Mouse (Mus musculus) intestine, embryonic 16.5 days (tissue): Measurements from ENCODE around the gene Slc11a2. TPM values are rescaled to one million over a fixed set of nuclear protein-coding genes. Genes with fewer than 3 reads are reported as not detected.
"Not testable (repeated sequence)": the region's sequence is repeated elsewhere in the genome, so short reads cannot be mapped to it uniquely, and the experiment has no call there.

Source experiments
- ATAC-seq: fragments of 200-750 bp; cut with Nextera tagmentation; 2 replicates; pipeline ENCODE4 v1.8.0; 2017; ENCODE audit warnings: moderate TSS enrichment, moderate library complexity
- H3K27ac ChIP-seq: fragments of 300-500 bp; sonication (generic); 2 replicates; pipeline ENCODE4 v1.5.1; 2014; ENCODE audit warnings: mild to moderate bottlenecking, low read length
- H3K27me3 ChIP-seq: fragments of 300-500 bp; sonication (generic); replicated peaks from 2 replicates; pipeline ENCODE4 v1.6.1; 2014; ENCODE audit warnings: low read length, control low read depth, mixed read lengths; ENCODE audit not compliant: control insufficient read depth, insufficient read depth
- H3K36me3 ChIP-seq: fragments of 300-500 bp; sonication (generic); 2 replicates; pipeline ENCODE4 v1.6.1; 2014; ENCODE audit warnings: low read length, control low read depth; ENCODE audit not compliant: control insufficient read depth, insufficient read depth
- H3K4me1 ChIP-seq: fragments of 300-500 bp; sonication (generic); 2 replicates; pipeline ENCODE4 v1.6.1; 2014; ENCODE audit warnings: low read length, control low read depth, mixed read lengths; ENCODE audit not compliant: control insufficient read depth, insufficient read depth
- H3K4me2 ChIP-seq: fragments of 300-500 bp; sonication (generic); 2 replicates; pipeline ENCODE4 v1.6.1; 2014; ENCODE audit warnings: low read depth, low read length, control low read depth
- H3K4me3 ChIP-seq: fragments of 300-500 bp; sonication (generic); 2 replicates; pipeline ENCODE4 v1.5.1; 2014; ENCODE audit warnings: mild to moderate bottlenecking, low read length
- H3K9ac ChIP-seq: fragments of 300-500 bp; sonication (generic); 2 replicates; pipeline ENCODE4 v1.6.1; 2014; ENCODE audit warnings: low read depth, low read length
- H3K9me3 ChIP-seq: fragments of 300-500 bp; sonication (generic); 2 replicates; pipeline ENCODE4 v1.6.1; 2016; ENCODE audit warnings: low read length, control low read depth; ENCODE audit not compliant: control insufficient read depth
- WGBS: fragments of 180-500 bp; shearing (Covaris S2); extraction: QIAGEN DNeasy Blood & Tissue Kit; methylation state at CpG from one replicate; pipeline ENCODE4 v1.1.7; 2014; 5-methylcytosine and 5-hydroxymethylcytosine counted together
- polyA plus RNA-seq: library from polyadenylated mRNA; unstranded; fragments of >200 nt; fragmentation: Nextera tagmentation; extraction: Ambion mirVana; gene quantifications from 2 replicates; pipeline ENCODE4 v1.2.1, GENCODE M21; 2015

The Slc11a2 gene
- polyA plus RNA-seq, 1 experiment from 2014 or later: 40.7 TPM

- no peak for ATAC-seq
- Histone ChIP-seq H3K27ac (no peak overlapping the region), H3K36me3 (no peaks in the 10 kb centered on the region), H3K4me2 (no peak overlapping the region), H3K9me3 (no peaks in the 10 kb centered on the region), H3K9ac (no peak overlapping the region), H3K27me3 (no peaks in the 10 kb centered on the region), H3K4me3 (no peak overlapping the region), H3K4me1 (no peaks in the 10 kb centered on the region)
- 93% methylated on average over 9 of the region's 9 CpGs for WGBS
These were observed 39.2 kb downstream of the Slc11a2 start for GRCm38 (mm10) chr15:100385705-100386104.

GRCm38 (mm10) chr15:100380104-100380503 lies 44.8 kb downstream of the Slc11a2 start:
- Histone ChIP-seq H3K27me3 (no peaks in the 10 kb centered on the region), H3K27ac (no peak overlapping the region), H3K4me1 (no peaks in the 10 kb centered on the region), H3K9me3 (no peaks in the 10 kb centered on the region), H3K4me2 (no peak overlapping the region), H3K4me3 (no peak overlapping the region), H3K36me3 (no peaks in the 10 kb centered on the region), H3K9ac (no peak overlapping the region)
- no peak for ATAC-seq
- 60% methylated on average over 2 of the region's 2 CpGs for WGBS

- no peak for ATAC-seq
- no peaks in the 10 kb centered on the region for H3K4me1 ChIP-seq
- no peak overlapping the region for H3K27ac ChIP-seq
- H3K9ac ChIP-seq: no peak overlapping the region
- WGBS: 82% methylated on average over 8 of the region's 8 CpGs
- no peaks in the 10 kb centered on the region for H3K27me3 ChIP-seq
- no peaks in the 10 kb centered on the region for H3K9me3 ChIP-seq
- no peak overlapping the region for H3K4me2 ChIP-seq
- H3K36me3 ChIP-seq: no peaks in the 10 kb centered on the region
- no peak overlapping the region for H3K4me3 ChIP-seq
These were observed 45.2 kb downstream of the Slc11a2 start for GRCm38 (mm10) chr15:100379658-100380057.

GRCm38 (mm10) chr15:100377847-100378505 lies 46.9 kb downstream of the Slc11a2 start:
- H3K4me2 ChIP-seq, H3K36me3 ChIP-seq, H3K9ac ChIP-seq, H3K27me3 ChIP-seq, H3K4me3 ChIP-seq, H3K27ac ChIP-seq, H3K9me3 ChIP-seq, H3K4me1 ChIP-seq: not testable (repeated sequence)
- peak; percentile 41 for ATAC-seq
- 27% methylated on average over 3 of the region's 9 CpGs for WGBS

- Histone ChIP-seq H3K4me2 (no peak overlapping the region), H3K4me3 (no peak overlapping the region), H3K4me1 (no peaks in the 10 kb centered on the region), H3K27ac (no peak overlapping the region), H3K9ac (no peak overlapping the region), H3K36me3 (no peaks in the 10 kb centered on the region), H3K27me3 (no peaks in the 10 kb centered on the region), H3K9me3 (no peaks in the 10 kb centered on the region)
- no peak for ATAC-seq
- WGBS: 42% methylated on average over 5 of the region's 5 CpGs
These were observed 49.8 kb downstream of the Slc11a2 start for GRCm38 (mm10) chr15:100375066-100375465.

- Histone ChIP-seq H3K27me3 (no peaks in the 10 kb centered on the region), H3K4me3 (no peak overlapping the region), H3K9me3 (no peaks in the 10 kb centered on the region), H3K4me1 (no peaks in the 10 kb centered on the region), H3K36me3 (no peaks in the 10 kb centered on the region), H3K27ac (no peak overlapping the region), H3K4me2 (no peak overlapping the region), H3K9ac (no peak overlapping the region)
- 65% methylated on average over 7 of the region's 7 CpGs for WGBS
- no peak for ATAC-seq
These were observed 57.8 kb downstream of the Slc11a2 start for GRCm38 (mm10) chr15:100367119-100367518.

- H3K4me2 ChIP-seq, H3K9me3 ChIP-seq, ATAC-seq, H3K27me3 ChIP-seq, H3K9ac ChIP-seq, H3K4me3 ChIP-seq, H3K27ac ChIP-seq, H3K36me3 ChIP-seq, H3K4me1 ChIP-seq: not testable (repeated sequence)
- 60% methylated on average over 9 of the region's 9 CpGs for WGBS
These were observed 58.9 kb downstream of the Slc11a2 start for GRCm38 (mm10) chr15:100365967-100366366.

GRCm38 (mm10) chr15:100364242-100364641 lies 60.6 kb downstream of the Slc11a2 start, which contains the start of gene Higd1c:
TSS of gene Higd1c (plus strand) at chr15:100364542.
- 65% methylated on average over 7 of the region's 7 CpGs for WGBS
- no peak within 1 kb of the TSS for H3K4me2 ChIP-seq
- no peaks in the 10 kb centered on the region for H3K4me1 ChIP-seq
- H3K27ac ChIP-seq: no peak within 1 kb of the TSS
- no peak within 1 kb of the TSS for H3K9ac ChIP-seq
- ATAC-seq: no peak
- H3K9me3 ChIP-seq: no peaks in the 10 kb centered on the region
- no peaks in the 10 kb centered on the region for H3K36me3 ChIP-seq
- no peak within 1 kb of the TSS for H3K4me3 ChIP-seq
- H3K27me3 ChIP-seq: no peaks in the 10 kb centered on the region

GRCm38 (mm10) chr15:100355876-100356275 lies 69.0 kb downstream of the Slc11a2 start:
- peak; percentile 71 for ATAC-seq
- Histone ChIP-seq H3K27ac (no peak overlapping the region), H3K4me1 (0 out of 2 replicates have a peak, but pooled peaks cover 4% of the 10 kb centered on the region), H3K36me3 (no peaks in the 10 kb centered on the region), H3K9me3 (no peaks in the 10 kb centered on the region), H3K9ac (no peak overlapping the region), H3K4me2 (no peak overlapping the region), H3K27me3 (no peaks in the 10 kb centered on the region), H3K4me3 (no peak overlapping the region)
- 42% methylated on average over 5 of the region's 5 CpGs for WGBS

- H3K4me3 ChIP-seq, H3K4me2 ChIP-seq, H3K9ac ChIP-seq, ATAC-seq, H3K9me3 ChIP-seq, H3K4me1 ChIP-seq, H3K27me3 ChIP-seq, H3K36me3 ChIP-seq, H3K27ac ChIP-seq: not testable (repeated sequence)
- 98% methylated on average over 10 of the region's 22 CpGs for WGBS
These were observed 71.5 kb downstream of the Slc11a2 start for GRCm38 (mm10) chr15:100353399-100353798.
